Mouse (Mus musculus) E14TG2a.4 (cell line): ENCODE results near the gene Unc13a.

Experiments used
- CTCF ChIP-seq: conservative IDR thresholded peaks from 2 replicates; pipeline ENCODE4 v1.5.1; 2014; ENCODE audit warnings: low read length
- NANOG ChIP-seq: IDR thresholded peaks from 2 replicates; pipeline ENCODE4 v1.6.1; 2014; ENCODE audit warnings: borderline replicate concordance, low read length, mixed read lengths

GRCm38 (mm10) chr8:71676020-71676741, 4.6 kb upstream of the Unc13a start, which contains the start of gene Jak3:
- TF ChIP-seq CTCF (no peak), NANOG (no peak)
